Mouse (Mus musculus) adrenal gland, adult 18-20 months (tissue): ENCODE results near the gene Slc35f2. TPM values are rescaled to one million over a fixed set of nuclear protein-coding genes. Genes with fewer than 3 reads are reported as not detected.

Experiments used
- DNase-seq, 2 experiments: peaks; one replicate each; pipeline ENCODE4 v3.0.0; 2021 to 2022; ENCODE audit warnings: low spot score in 2 of 2
- long read RNA-seq, 2 experiments: library from polyadenylated mRNA; stranded (forward); transcript quantifications; one replicate each; pipeline ENCODE4 v2.0.0; 2021
- total RNA-seq, 2 experiments: library from RNA; stranded (reverse); gene quantifications; 1 replicate in 1 of 2; 2 replicates in 1 of 2; pipeline ENCODE4 v1.2.3; 2021

Slc35f2 gene
- total RNA-seq = 1 to 10 TPM in 1 of 2 experiments, under 1 TPM in 1; 0.70 to 1.2 TPM
- long read RNA-seq, experiment 1, partial matches to known transcripts = 0 of 1 reads
- long read RNA-seq, experiment 1, other reads (novel, unspliced or antisense) = 0 of 1 reads
- long read RNA-seq, experiment 2 = 0 reads

- peak; percentile 15 to 30 for DNase-seq
Measured at GRCm38 (mm10) chr9:53771344-53772021, at the start of gene Slc35f2. Slc35f2 (plus strand) TSS chr9:53771538.

DNA sequence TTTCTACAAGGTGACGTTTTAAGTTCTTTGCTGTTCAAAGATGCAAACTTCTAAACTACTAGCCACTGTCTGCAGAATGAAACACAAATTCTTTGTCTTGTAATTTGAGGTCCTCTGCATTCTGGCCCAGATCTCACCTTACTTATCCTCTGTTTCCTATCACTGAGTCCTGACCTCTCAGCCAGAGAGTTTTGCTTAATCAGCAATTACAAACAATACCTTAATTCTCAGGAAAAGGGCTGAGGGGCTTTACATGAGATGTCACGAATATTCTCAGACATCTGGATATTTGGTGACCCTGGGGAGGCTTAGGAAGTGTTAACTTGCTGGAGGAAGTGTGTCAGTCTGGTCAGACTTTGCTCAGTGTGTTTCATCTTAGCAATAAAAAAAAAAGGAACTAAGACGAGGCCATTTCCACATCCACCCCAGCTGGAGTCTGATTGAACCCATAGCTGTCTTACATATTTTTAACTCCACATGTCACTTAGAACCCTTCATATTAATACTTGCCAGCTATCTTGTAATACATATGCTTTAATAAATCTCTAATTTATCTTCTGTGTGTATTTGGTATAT, 30.4 kb upstream of the Slc35f2 start:
- no peak for DNase-seq

- no peak for DNase-seq
Measured at GRCm38 (mm10) chr9:53750411-53750810, 20.9 kb upstream of the Slc35f2 start.

GRCm38 (mm10) chr9:53750899-53751298, 20.4 kb upstream of the Slc35f2 start:
- DNase-seq = no peak

DNA sequence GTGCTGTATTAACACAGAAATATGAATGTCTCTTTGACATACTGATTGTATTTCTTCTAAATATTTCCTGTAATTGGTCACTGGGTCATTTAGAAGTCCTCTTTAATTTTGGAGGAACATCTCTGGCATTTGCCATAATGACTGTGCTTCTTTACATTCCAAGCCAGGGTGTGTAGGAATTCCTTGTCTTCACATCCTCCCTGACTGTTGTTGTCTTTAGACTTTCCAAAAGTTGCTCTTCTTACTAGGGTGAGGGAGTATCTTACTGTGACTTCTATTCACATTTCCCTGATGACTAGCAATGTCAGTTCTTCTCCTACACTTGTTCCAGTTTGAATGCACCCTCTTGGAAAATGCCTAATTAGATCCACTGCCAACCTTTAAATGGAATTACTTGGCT, 16.5 kb upstream of the Slc35f2 start:
- no peak for DNase-seq

DNA sequence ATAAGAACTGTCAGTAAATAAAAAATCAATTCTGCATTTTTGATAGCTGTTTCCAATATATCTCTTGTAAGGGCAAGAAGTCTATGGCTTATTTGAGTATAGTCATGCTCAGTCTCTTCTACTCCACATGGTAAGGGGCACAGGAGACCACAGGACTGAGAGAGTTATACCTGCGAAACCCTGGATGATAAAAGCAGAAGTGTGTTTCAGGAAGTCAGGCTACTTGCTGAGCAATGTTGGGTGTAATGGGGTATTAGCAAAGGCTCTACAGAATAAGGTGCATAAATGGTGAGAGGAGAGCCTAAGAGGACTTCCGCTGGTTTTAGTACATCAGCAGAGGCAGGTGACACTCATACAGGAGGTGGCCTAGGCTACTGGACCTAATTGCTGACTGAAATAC, 13.2 kb upstream of the Slc35f2 start:
- DNase-seq = no peak

- DNase-seq = no peak
Measured at GRCm38 (mm10) chr9:53764697-53765096, 6.6 kb upstream of the Slc35f2 start.

- no peak for DNase-seq
Measured at GRCm38 (mm10) chr9:53768486-53768885, 2.9 kb upstream of the Slc35f2 start.

GRCm38 (mm10) chr9:53770771-53771343, 481 bp upstream of the Slc35f2 start:
- DNase-seq = no peak

- peak in 1 of 2 experiments; percentile 21 for DNase-seq
Measured at GRCm38 (mm10) chr9:53772121-53772561, 803 bp downstream of the Slc35f2 start.

- DNase-seq = no peak
Measured at GRCm38 (mm10) chr9:53775511-53775910, 4.2 kb downstream of the Slc35f2 start.

DNA sequence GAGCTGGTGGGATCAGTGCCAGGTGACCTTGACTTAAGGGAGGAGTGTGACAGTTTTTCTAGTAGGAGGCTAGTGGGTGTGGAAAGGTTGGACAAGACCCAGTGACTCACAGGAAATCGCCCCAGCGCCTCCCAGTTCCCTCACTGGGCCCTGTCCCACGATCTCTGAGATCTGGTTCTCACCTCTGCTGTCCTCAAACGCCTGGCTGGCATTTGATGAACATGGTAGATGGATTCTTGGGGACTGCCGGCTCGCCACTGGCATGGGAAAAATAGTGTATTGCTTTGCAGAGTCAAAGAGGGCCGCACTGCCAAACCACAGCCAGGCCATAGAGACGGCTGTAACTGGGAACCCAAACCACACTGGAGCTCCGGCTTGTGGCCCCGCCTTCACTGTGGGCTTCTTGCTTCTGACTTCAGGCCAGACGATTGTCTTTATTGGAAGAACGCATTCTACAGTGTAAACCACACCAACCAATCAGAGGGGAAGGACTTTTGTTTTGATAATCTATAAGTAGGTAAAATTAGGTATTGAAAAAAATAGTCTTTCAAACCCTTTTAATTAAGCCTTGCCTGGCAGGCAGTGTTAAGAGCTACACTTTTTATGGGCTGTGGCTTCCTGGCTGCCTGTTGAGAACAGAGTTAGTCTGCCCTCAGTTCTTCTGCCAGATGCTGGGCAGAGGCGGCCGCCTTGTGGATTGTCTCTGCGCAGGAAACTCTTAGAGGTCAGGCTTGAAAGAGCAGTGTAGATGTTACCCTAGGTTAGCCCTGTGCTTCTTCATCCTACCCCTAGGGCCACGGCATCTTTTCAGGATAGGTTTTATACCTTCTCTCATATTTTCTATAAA, 15.4 kb downstream of the Slc35f2 start:
- no peak for DNase-seq

DNA sequence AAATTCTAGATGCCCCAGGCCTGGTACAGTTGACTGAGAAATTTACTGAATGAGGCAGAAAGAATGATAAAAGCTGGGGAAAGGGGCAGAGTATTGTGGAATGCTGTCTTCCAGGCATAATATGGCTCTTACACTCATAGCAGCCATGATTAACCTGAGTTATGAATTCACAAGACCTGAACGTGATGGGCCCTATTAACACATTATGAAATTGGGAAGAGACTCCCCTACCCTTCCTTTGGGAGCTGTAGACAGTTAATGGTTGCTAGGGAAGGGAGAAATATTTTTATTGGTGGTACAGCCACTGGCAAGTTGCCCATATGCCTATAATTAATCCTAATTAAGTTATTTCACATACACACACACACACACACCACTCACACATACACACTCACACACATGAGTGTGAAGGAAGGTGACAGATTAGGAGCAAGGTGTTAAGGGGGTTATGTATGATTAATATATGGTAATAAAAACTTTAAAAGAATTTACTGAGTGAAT, 22.5 kb downstream of the Slc35f2 start:
- DNase-seq = no peak

- DNase-seq = no peak
Measured at GRCm38 (mm10) chr9:53794490-53794889, 23.2 kb downstream of the Slc35f2 start.

DNA sequence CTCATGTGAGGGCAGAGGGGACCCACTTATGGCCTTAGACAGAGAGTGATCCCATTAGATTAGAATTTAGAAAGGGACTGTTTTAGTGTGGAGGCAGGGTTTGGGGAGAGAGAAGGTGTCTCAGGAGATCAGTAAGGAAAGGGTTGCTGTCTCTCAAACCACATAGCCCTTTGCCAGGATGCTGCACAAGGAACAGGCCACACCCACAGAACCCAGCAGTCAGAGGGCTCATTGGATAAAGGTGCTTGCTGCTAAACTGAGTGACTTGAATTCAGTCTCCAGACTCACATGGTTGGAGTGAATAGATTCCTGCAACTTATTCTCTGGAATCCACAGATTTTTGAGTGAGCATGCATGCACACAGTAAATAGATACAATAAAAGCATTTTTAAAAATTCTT, 24.0 kb downstream of the Slc35f2 start:
- DNase-seq = no peak

GRCm38 (mm10) chr9:53796386-53796785, 25.0 kb downstream of the Slc35f2 start:
- DNase-seq = no peak

- DNase-seq = no peak
Measured at GRCm38 (mm10) chr9:53797141-53797540, 25.8 kb downstream of the Slc35f2 start.

- no peak for DNase-seq
Measured at GRCm38 (mm10) chr9:53802921-53803320, 31.6 kb downstream of the Slc35f2 start.

DNA sequence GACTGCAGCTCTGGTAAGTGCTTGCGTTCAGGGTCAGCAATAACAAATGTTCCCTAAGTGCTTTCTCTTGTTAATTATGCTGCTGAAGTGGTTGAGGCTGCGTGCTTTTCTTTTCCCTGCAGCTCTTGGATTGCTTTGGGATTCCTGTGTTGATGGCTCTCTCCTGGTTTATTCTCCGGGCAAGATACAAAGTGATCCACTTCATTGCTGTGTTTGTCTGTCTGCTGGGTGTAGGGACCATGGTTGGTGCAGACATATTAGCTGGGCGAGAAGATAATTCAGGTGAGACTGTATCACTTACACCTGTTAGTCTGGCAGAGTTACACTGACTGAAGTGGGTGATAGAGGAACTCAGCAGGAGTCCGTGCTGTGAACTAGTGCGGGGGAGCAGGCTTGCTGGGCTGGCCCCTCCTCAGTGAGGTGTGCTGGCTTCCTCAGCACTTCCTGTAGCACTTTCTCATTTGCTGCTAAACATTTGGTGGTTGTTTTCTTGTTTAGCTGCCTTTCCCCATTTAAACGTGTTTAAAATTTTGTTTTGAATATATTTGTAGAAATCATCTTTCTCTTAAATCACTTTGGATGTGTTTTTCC, 35.3 kb downstream of the Slc35f2 start:
- DNase-seq = no peak

- no peak for DNase-seq
Measured at GRCm38 (mm10) chr9:53813418-53813817, 42.1 kb downstream of the Slc35f2 start.

DNA sequence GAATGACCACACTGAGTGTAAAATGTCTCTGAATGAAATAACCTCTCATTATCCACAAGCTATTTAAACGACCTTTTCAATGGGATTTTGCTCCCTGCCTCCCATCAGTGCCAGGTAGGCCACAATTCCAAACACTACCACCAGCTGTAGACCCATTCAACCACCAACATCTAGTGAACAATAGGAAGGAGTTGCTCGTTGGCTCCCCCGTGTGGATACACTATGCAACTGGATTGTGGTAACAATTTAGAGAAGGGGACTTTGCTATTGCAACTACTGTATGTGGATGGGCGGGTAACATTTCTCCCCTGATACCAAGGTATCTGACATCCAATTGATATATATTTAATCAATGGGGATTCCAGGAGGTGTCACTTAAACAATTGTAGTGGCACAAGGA, 47.4 kb downstream of the Slc35f2 start:
- DNase-seq = peak; percentile 51 to 67
